Mouse (Mus musculus): ENCODE data around the gene Gm20481. TPM values are rescaled to one million over a fixed set of nuclear protein-coding genes. Genes with fewer than 3 reads are reported as not detected.
"Not testable (repeated sequence)": the region's sequence is repeated elsewhere in the genome, so short reads cannot be mapped to it uniquely, and the experiment has no call there.

Gene Gm20481
- polyA plus RNA-seq, 1 experiment from 2014 or later, result not detected

- Histone ChIP-seq H3K4me1 (ENCODE audit: control insufficient read depth, insufficient read depth, low read length) (no peaks in the 10 kb centered on the region; the same call in 1 of the 2 replicates), H3K9me3 (replicated peaks; ENCODE audit: control insufficient read depth, low read length) (no peaks in the 10 kb centered on the region), H3K4me2 (ENCODE audit: low read length) (no peak overlapping the region), H3K9ac (ENCODE audit: low read length) (no peak overlapping the region), H3K27ac (ENCODE audit: low read depth, low read length) (no peak overlapping the region), H3K4me3 (ENCODE audit: low read depth, low read length) (no peak overlapping the region), H3K27me3 (replicated peaks; ENCODE audit: control insufficient read depth, insufficient read depth, low read length) (no peaks in the 10 kb centered on the region), H3K36me3 (ENCODE audit: control insufficient read depth, insufficient read depth, low read length) (no peaks in the 10 kb centered on the region)
- DNase-seq (ENCODE audit: low spot score) (no peak), ATAC-seq (no peak)
- WGBS, result 52% methylated on average over 3 of the region's 3 CpGs
Measured at GRCm38 (mm10) chr17:34962125-34962524, 7.6 kb upstream of the Gm20481 start.

GRCm38 (mm10) chr17:34962841-34963240, 6.9 kb upstream of the Gm20481 start:
- Histone ChIP-seq H3K27ac (ENCODE audit: low read depth, low read length) (no peak overlapping the region), H3K9ac (ENCODE audit: low read length) (no peak overlapping the region), H3K4me1 (ENCODE audit: control insufficient read depth, insufficient read depth, low read length) (no peaks in the 10 kb centered on the region; the same call in 1 of the 2 replicates), H3K9me3 (replicated peaks; ENCODE audit: control insufficient read depth, low read length) (no peaks in the 10 kb centered on the region), H3K4me2 (ENCODE audit: low read length) (no peak overlapping the region), H3K36me3 (ENCODE audit: control insufficient read depth, insufficient read depth, low read length) (no peaks in the 10 kb centered on the region), H3K27me3 (replicated peaks; ENCODE audit: control insufficient read depth, insufficient read depth, low read length) (no peaks in the 10 kb centered on the region; the same call in 1 of the 2 replicates), H3K4me3 (ENCODE audit: low read depth, low read length) (no peak overlapping the region)
- ATAC-seq (no peak), DNase-seq (ENCODE audit: low spot score) (no peak)
- WGBS, result 57% methylated on average over 1 of the region's 1 CpGs

GRCm38 (mm10) chr17:34964640-34965049, 5.1 kb upstream of the Gm20481 start:
- no peaks in the 10 kb centered on the region; the same call in 1 of the 2 replicates for H3K4me1 ChIP-seq (ENCODE audit: control insufficient read depth, insufficient read depth, low read length)
- DNase-seq (ENCODE audit: low spot score) (no peak), ATAC-seq (no peak)
- no peaks in the 10 kb centered on the region for H3K36me3 ChIP-seq (ENCODE audit: control insufficient read depth, insufficient read depth, low read length)
- no peak overlapping the region for H3K9ac ChIP-seq (ENCODE audit: low read length)
- no peak overlapping the region for H3K4me3 ChIP-seq (ENCODE audit: low read depth, low read length)
- H3K27ac ChIP-seq (ENCODE audit: low read depth, low read length), result no peak overlapping the region
- no peaks in the 10 kb centered on the region for H3K9me3 ChIP-seq (replicated peaks; ENCODE audit: control insufficient read depth, low read length)
- peaks cover 16% of the 10 kb centered on the region for H3K27me3 ChIP-seq (replicated peaks; ENCODE audit: control insufficient read depth, insufficient read depth, low read length)
- WGBS, result 6% methylated on average over 1 of the region's 1 CpGs
- no peak overlapping the region for H3K4me2 ChIP-seq (ENCODE audit: low read length)

- no peak overlapping the region for H3K4me2 ChIP-seq (ENCODE audit: low read length)
- H3K9me3 ChIP-seq (replicated peaks; ENCODE audit: control insufficient read depth, low read length), result no peaks in the 10 kb centered on the region
- H3K27ac ChIP-seq (ENCODE audit: low read depth, low read length), result no peak overlapping the region
- no peak overlapping the region for H3K4me3 ChIP-seq (ENCODE audit: low read depth, low read length)
- H3K4me1 ChIP-seq (ENCODE audit: control insufficient read depth, insufficient read depth, low read length), result no peaks in the 10 kb centered on the region
- 84% methylated on average over 5 of the region's 5 CpGs for WGBS
- H3K36me3 ChIP-seq (ENCODE audit: control insufficient read depth, insufficient read depth, low read length), result no peaks in the 10 kb centered on the region
- no peak for ATAC-seq
- peaks cover 19% of the 10 kb centered on the region for H3K27me3 ChIP-seq (replicated peaks; ENCODE audit: control insufficient read depth, insufficient read depth, low read length)
- no peak for DNase-seq (ENCODE audit: low spot score)
- H3K9ac ChIP-seq (ENCODE audit: low read length), result no peak overlapping the region
Measured at GRCm38 (mm10) chr17:34965627-34966026, 4.1 kb upstream of the Gm20481 start.

- not testable (repeated sequence) for ATAC-seq; H3K4me3 ChIP-seq (ENCODE audit: low read depth, low read length); H3K9me3 ChIP-seq (replicated peaks; ENCODE audit: control insufficient read depth, low read length); H3K4me2 ChIP-seq (ENCODE audit: low read length); H3K27ac ChIP-seq (ENCODE audit: low read depth, low read length); H3K36me3 ChIP-seq (ENCODE audit: control insufficient read depth, insufficient read depth, low read length); H3K4me1 ChIP-seq (ENCODE audit: control insufficient read depth, insufficient read depth, low read length); H3K9ac ChIP-seq (ENCODE audit: low read length); DNase-seq (ENCODE audit: low spot score)
- H3K27me3 ChIP-seq (replicated peaks; ENCODE audit: control insufficient read depth, insufficient read depth, low read length), result peaks cover 19% of the 10 kb centered on the region
- 46% methylated on average over 14 of the region's 37 CpGs for WGBS
Measured at GRCm38 (mm10) chr17:34970850-34971249, 1.1 kb downstream of the Gm20481 start.

GRCm38 (mm10) chr17:34971694-34972068, 2.0 kb downstream of the Gm20481 start:
- 1% methylated on average over 14 of the region's 43 CpGs for WGBS
- H3K9me3 ChIP-seq (replicated peaks; ENCODE audit: control insufficient read depth, low read length); H3K27ac ChIP-seq (ENCODE audit: low read depth, low read length); H3K36me3 ChIP-seq (ENCODE audit: control insufficient read depth, insufficient read depth, low read length); DNase-seq (ENCODE audit: low spot score); H3K9ac ChIP-seq (ENCODE audit: low read length); H3K4me1 ChIP-seq (ENCODE audit: control insufficient read depth, insufficient read depth, low read length): not testable (repeated sequence)
- peak overlapping the region; percentile 28 for H3K4me3 ChIP-seq (ENCODE audit: low read depth, low read length)
- peak overlapping the region; percentile 77 for H3K4me2 ChIP-seq (ENCODE audit: low read length)
- peak; percentile 50; the same call in 1 of the 2 replicates for ATAC-seq
- peaks cover 19% of the 10 kb centered on the region for H3K27me3 ChIP-seq (replicated peaks; ENCODE audit: control insufficient read depth, insufficient read depth, low read length)

- H3K27ac ChIP-seq (ENCODE audit: low read depth, low read length); H3K36me3 ChIP-seq (ENCODE audit: control insufficient read depth, insufficient read depth, low read length); H3K4me1 ChIP-seq (ENCODE audit: control insufficient read depth, insufficient read depth, low read length); H3K9me3 ChIP-seq (replicated peaks; ENCODE audit: control insufficient read depth, low read length): not testable (repeated sequence)
- Histone ChIP-seq H3K4me2 (ENCODE audit: low read length) (peak within 1 kb of the TSS; percentile 77), H3K4me3 (ENCODE audit: low read depth, low read length) (peak within 1 kb of the TSS; percentile 28), H3K27me3 (replicated peaks; ENCODE audit: control insufficient read depth, insufficient read depth, low read length) (peaks cover 19% of the 10 kb centered on the region), H3K9ac (ENCODE audit: low read length) (peak within 1 kb of the TSS; percentile 32; the same call in 1 of the 2 replicates)
- DNase-seq (ENCODE audit: low spot score), result peak; percentile 68
- 1% methylated on average over 26 of the region's 33 CpGs for WGBS
- ATAC-seq, result peak; percentile 96
Measured at GRCm38 (mm10) chr17:34972069-34972749, 2.5 kb downstream of the Gm20481 start, which contains the start of the genes Hspa1a and Hspa1l. Gene Hspa1a (minus strand): TSS chr17:34972156. Gene Hspa1l (plus strand): TSS chr17:34972703.

- Histone ChIP-seq H3K4me3 (ENCODE audit: low read depth, low read length) (no peak overlapping the region), H3K27me3 (replicated peaks; ENCODE audit: control insufficient read depth, insufficient read depth, low read length) (no peaks in the 10 kb centered on the region), H3K4me2 (ENCODE audit: low read length) (no peak overlapping the region), H3K9me3 (replicated peaks; ENCODE audit: control insufficient read depth, low read length) (no peaks in the 10 kb centered on the region), H3K27ac (ENCODE audit: low read depth, low read length) (no peak overlapping the region), H3K4me1 (ENCODE audit: control insufficient read depth, insufficient read depth, low read length) (peaks cover 6% of the 10 kb centered on the region), H3K36me3 (ENCODE audit: control insufficient read depth, insufficient read depth, low read length) (no peaks in the 10 kb centered on the region), H3K9ac (ENCODE audit: low read length) (no peak overlapping the region)
- DNase-seq (ENCODE audit: low spot score), result no peak
- 83% methylated on average over 3 of the region's 3 CpGs for WGBS
- no peak for ATAC-seq
Measured at GRCm38 (mm10) chr17:34975581-34976492, 6.1 kb downstream of the Gm20481 start.
